Mouse (Mus musculus): Measurements from ENCODE around the gene Lrrc2. TPM values are rescaled to one million over a fixed set of nuclear protein-coding genes. Genes with fewer than 3 reads are reported as not detected.

The Lrrc2 gene
- polyA plus RNA-seq (2017; shearing (Covaris generic)): under 1 TPM in 1 of 2 experiments, not detected in 1; 0.12 TPM

DNA sequence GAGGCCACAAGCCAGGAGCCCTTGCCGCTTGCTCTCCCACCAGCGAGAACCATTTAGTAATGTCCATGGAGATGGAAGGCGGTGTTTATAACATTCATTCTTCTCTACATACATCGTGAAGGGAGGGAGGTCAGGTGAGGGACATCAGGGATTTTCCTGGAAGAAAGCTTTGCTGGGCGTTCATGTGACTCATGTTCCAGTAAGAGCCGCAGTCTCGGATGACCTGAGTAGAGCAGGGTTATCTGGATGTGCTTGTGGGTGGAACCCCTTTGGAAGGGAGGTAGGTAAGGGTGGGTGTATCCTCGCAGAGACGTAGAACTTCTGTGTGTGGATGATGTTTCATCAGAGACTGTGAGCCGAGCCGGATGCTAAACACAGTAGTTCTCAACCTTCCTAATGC, at the start of gene Lrrc2:
Gene Lrrc2, plus strand, starts transcription at position 149 of the 400 bp plus-strand sequence.
- no peak for ATAC-seq

DNA sequence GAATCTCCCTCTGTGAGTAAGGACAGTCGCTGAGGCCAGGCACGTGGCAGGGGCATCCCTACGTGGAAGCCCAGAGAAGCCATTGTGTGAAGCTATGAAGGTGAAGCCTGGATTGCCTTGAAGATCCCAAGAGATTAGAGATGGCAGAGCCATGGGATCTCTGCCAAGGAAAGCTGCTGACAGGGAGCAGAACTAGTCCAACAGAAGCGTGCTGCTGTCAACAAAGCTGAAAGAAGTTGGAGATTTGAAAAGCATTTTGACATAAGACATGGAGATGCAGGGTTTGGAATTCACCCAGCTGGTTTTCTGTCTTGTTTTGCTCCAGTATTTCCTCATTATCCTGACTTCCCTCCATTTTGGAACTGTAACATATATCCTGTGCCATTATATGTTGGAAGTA, 49.1 kb upstream of the Lrrc2 start:
- ATAC-seq: no peak

DNA sequence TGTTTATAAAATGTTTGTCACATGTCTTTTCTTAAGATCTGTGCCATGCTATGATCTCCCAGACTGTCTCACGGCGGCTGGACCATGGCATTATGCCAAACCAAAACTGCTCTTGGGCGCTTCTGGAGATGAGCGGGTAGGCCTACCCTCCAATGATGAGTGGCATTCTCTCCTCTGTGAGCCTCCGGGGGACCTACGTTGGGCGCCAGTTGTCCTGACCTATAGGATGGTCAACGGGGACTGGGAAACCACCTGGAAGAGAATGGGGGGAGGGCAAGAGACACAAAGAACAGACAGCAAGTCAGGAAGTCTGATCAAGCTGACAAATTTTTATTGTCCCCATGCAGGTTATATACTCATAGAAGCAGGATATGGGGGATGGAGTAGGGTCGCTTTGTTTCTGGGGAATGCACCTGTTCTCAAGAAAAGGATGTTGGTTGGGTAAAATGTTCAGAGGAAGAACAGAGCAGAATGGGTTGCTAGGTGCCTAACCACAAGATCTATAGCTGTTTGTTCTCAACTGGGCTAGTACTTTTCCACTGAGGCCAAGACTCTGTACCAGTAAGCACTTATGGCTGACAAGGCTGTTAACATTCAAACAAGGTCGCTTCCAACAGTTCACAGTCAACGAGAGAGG, 44.0 kb upstream of the Lrrc2 start:
- peak; percentile 98 for ATAC-seq

DNA sequence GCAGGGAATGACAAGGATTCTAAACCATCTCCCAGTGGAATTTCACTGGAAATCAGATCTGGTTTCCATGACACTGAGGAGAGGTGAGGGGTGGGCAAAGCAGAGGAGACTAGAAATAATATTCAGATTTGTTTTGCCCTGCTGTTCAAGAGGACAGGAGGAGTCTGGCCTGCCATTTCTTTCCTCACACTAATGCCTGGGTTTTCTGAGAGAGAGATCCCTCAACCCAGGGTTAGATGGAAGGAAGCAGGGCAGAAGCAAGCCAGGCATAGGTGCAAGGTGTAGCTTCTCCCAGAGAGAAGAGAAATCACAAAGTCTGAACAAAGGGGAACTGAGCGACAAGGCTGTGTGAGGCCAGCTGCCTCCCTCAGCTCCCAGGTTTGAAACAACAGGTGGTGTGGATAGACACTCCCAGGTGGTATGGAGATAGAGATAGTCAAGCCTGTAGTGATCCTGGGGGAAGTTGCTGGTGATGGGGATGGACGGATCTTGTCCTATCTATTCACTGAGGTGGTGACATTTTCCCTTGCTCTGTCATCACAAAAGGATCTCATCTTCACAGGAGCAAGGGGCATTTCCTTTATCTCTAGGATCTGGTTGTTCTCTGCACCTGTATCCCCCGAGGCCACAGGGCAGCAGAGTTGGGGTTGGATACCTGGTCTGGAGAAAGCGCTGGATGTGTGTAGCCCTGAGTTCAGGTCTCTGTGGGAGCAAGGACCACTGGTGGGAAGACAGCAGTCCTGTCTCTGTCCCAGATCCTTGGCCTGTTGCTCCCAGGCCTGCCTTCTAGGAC, 43.3 kb upstream of the Lrrc2 start:
- no peak for ATAC-seq

DNA sequence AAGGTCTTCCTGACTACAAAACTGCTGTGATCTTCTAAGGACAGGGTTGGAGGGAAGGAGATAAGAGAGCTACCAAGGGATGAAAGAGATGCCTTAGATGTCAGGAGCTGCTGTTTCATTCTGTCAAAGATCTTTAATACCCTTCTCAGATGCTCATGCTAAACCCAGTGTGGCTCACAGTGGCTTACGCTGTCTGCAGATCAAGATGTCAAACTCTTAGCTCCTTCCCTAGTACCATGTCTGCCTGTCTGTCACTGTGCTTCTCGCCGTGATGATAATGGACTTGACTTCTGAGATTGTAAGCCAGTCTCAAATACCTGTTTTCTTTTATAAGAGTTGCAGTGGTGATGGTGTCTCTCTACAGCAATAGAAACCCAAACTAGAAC, 42.7 kb upstream of the Lrrc2 start:
- no peak for ATAC-seq

DNA sequence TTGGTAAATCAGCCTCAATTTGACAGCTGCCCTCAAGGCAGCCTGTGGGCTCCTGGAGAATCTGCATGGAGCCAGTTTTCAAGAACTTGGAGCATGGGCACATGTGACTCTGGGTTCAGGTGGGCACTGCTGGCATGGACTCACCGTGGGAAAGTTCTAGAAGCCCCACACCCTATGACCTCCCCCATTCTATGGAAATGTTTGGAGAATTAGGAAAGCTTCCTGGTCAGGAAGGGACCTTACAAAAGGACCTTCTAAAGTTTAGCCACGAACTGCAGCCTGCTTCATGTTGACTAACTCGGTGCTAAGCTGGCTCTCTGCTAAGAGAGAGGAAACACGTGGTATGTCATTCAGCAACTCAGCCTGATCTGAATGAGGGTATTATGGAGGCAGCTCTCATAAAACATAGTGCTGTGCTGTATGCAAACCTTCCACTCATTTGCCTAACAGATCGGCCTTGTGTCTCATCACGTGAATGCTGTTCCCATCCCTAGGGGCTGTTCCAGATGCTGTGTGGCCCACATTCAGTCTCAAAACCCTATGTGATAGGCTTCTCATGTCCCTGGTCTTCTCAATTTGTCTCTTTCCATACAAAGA, 41.9 kb upstream of the Lrrc2 start:
- peak; percentile 44 for ATAC-seq

DNA sequence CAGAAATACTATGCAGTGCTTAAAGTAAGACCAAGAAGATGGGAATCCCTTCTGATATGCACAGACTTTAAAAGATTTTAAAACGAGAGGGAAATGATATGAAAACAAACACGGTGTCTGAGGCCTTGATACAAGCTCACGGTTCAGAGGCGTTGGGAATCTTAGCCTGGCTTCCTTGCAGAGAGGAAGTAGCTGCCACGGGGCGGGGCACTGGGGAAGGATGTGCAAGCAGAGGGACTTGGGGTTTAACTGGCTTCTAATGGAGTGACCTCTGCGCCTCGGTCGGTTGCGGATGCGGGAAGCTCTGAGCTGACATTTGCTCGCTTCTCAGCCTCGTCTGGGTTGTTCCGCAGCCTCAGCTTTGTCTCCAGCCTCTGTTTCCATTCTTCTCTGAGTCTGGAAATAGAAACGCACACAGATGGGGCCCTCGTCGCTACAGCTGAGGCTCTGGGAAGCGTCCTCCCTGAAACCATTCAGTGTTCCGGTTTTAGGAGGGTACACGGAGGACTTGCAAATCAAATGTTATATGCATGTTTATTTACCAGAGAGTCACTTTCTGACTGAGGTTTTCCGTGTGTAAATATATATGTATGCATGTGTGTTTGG, 36.6 kb upstream of the Lrrc2 start:
- no peak for ATAC-seq

DNA sequence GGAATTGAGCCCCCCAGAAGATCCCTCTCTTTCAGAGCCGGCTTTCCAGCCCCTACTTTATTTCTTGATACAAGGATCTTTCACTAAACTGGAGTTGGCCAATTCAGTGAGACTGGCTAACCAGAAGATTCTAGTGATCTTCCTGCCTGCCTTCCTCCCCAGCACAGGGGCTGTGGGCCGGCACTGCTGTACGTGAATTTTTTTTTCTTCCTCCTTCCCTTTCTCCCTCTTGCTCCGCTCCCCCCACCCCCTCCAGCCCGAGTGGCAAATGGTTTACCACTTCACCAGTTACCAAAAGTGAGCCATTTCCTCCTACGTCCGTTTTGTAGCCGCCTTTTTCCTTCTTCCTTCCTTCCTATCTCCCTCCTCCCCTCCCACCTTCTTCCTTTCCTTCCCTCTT, 35.9 kb upstream of the Lrrc2 start:
- ATAC-seq: no peak

DNA sequence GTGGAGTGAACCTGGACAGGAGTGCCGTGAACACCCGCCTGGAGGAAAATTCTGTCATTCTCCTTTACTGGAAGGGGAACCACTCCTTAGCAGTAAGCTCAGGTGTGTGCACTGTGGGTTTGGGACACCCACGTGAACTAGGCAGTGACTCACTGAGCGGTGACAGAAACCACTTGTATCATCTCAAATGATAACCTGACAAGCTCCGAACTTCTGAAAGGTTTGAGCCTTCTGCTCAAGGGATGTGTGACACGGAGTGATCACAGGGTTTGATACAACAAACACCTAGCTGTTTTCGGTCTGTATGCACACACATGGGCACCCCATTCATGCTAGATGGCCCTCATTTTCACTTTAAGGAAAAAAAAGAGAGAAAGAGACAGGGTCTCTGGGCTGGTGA, 34.6 kb upstream of the Lrrc2 start, which contains the start of gene Fam240a:
Gene Fam240a, minus strand, starts transcription at position 76 of the 400 bp plus-strand sequence.
- peak; percentile 60 for ATAC-seq

DNA sequence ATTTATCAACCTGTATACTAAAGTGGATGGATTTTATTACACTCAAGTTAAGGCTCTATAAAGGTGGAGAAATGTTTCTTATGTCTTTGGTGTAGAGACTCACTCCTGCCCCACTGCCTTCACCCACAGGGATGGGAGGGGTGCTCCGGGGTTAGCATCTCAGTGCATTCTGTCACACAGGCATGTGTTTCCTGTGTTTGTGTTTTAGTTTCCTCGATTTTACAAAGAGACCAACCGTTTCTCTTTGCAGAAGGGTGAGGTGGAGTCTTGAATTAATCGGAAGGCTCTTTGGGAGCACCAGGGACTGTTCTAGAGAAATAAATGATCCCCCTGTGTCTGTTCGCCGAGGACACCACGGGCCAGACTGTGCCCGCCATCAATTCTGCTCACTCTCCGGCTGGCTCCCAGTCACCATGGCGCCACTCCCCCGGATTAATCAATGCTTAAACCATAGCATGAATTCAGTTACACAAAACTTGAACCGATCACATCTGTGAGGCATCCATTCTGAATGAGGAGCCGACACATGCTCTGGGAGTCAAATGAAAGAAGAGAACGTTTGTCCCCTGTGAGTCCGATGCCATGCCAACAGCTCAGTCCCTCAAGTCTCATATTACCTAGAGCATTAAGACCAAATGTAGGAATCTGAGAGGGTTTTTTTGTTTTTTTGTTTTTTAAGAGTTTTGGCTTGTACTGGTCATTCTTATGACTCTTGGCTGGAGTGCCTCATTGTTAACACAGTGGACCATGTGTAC, 30.5 kb upstream of the Lrrc2 start:
- ATAC-seq: no peak

DNA sequence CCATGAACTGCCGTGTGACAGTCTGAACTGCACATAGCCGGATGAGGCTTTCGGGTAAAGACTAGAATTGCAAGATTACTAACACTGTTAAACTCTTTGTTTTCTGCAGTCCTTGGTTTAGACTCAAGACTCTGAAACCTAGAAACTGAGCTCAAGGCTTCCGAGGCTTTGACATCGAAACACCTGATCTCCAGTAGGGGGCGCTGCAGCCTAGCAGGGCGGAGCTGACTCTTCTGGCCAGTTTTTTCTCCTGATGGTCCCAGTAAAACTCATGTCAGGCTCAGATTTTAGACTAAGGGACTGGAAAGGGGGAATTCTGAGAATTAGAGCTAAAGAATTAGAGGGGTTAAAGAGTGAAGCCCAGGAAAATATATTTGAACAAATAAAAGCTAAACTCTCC, 28.6 kb upstream of the Lrrc2 start:
- peak; percentile 65 for ATAC-seq

DNA sequence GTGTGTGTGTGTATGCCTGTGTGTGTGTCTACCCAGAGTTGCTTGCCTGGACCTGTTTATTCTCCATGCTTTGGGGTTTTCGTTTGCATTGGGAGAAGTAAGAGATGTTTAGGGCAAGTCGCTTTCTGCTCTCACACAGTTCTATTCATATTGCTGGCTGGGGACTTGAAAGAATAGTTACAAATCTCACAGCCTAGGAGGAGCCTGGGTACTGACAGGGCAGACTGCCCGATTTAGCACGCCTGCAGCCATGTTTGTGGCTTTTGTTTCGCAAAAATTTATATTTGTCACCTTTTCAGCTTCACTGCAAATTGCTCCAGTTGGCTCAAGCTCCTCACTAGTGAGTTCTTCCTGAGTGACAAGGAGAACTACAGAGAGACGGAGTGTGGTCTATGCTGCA, 19.8 kb upstream of the Lrrc2 start:
- no peak for ATAC-seq

DNA sequence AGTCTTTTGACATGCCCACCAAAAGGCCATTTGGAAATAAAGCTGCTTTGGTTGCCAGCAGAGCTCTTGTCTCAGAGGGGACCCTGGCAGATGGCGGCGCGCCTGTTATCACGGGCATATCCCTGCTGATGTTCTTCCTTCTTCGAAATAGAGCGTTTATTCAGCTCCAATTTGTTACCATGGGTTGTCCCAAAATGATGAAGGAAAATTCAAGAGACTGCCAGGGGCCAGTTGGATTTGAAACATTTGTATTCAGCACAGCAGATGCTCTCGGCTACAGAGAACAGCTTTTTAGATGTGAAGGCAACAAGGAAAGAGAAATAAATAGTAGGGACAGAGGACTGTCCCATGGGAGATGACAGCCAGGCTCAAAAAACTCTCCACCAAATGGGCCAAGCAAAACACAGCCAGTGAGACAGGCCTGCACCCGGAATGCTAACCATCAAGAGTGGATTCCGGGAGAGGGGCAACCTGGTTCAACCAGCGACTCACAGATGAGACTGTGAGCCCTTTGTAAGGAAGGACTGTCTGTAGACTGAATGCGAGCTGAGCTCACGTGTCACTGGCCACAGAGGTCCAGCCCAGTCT, 17.4 kb upstream of the Lrrc2 start:
- ATAC-seq: no peak

DNA sequence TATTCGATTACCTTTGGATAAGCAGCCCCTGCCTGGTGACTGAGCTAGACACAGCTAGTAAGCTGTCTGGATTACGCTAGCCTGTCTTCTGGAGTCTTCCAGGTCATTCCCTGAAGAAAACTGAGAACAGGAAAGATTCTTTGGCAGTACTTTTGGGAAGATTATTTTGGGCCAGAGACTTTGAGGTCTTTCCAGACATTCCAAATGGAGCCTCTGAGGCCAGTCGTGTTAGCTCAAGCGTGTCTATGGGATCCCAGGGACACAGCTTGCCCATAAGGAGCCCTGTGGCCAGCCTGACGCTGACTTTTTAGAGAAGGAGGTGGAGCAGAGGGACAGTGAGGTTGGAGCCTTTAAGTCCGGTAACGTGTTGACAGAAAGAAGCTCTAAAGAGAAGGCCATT, 15.4 kb upstream of the Lrrc2 start:
- ATAC-seq: no peak

DNA sequence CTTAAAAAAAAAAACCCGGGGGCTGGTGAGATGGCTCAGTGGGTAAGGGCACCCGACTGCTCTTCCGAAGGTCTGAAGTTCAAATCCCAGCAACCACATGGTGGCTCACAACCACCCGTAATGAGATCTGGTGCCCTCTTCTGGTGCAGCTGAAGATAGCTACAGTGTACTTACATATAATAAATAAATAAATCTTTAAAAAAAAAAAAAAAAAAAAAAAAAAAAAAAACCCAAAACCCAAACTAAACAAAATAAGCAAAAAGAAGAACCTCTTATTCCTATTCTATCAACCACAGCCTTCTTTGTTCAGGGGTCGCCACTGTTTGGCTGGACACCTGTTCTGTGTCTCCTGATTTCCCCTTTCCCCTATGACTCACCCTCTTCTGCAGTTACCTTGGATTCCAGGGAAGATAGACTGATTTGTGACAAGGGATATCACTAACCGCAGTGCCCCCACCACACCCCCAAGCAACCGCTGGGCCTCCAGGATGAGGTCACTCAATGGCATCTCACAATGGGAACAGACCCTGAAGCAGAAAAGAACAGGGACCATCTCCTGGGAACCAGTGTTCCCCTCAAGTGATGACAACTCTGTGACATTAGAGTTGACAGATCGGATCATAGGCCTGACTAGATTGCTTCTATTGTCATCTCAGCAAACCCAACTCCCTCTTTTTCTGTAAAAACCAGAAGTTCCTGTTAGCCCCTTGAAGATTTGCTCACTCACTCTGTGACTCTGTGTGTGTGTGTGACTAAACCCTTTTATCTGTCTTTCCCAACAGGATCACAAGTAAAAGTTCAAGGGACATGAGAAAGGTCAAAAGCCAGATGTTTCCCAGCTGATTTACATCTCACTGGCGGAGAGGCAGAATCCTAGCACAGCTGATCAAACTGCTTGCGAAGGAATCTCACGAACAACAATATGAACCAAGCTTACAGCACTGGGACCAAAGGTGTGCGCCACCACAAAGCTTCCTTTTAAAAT, 13.5 kb upstream of the Lrrc2 start:
- no peak for ATAC-seq

DNA sequence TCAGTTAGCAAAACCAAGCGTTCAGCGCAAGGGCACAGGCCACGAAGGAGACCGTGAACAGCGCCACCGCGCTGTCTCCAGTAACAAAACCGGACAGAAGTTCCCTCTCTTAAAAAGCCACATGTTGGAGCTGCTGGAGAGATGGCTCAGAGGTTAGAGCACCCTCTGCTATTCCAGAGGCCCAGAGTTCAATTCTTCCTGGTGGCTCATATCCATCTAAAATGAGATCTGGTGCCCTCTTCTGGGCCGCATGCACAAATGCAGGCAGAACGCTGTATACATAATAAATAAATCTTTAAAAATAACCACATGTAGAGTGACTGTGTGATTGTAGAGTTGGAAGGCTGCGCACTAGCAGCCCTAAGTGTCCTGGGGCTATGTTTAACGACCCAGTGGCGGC, 7.1 kb upstream of the Lrrc2 start:
- no peak for ATAC-seq

DNA sequence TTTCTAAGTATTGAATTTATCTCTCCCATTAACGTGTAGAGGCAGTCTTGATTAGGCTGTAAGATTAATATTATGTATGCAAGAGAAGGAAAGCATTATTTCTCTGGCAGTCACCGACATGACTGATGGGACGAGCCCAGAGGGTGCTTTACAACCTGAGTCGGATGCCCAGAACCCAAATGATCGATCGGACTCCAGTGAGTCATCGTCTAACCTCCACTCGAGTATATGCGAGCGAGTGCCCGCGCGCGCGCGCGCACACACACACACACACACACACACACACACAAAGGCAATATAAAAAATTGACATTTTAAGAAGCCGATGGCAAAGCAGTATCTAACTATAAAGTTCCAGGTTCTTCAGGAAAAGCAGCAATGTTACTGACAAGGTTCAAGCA, 6.0 kb upstream of the Lrrc2 start:
- ATAC-seq: no peak

DNA sequence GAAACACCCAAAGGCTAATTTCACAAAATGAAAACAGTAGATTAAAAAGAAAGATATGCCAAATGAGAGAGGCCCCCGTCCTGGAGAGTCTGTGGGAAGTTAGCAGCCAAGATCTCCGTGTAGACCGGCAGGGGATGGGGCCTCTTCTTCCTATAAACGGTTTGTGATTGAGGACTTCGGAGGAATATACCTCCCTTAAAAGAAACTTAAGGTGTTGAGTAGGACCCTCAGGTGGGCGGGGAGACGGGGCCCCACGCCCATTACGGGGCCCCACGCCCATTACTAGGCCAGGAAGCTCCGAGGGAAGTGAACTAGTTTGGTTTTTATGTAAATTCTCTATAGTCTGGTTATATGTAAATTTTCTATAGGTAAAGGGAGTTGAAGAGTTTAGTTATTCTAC, 5.4 kb upstream of the Lrrc2 start, which contains the start of gene Tdgf1:
Gene Tdgf1, minus strand, starts transcription at position 233 of the 400 bp plus-strand sequence.
- ATAC-seq: no peak

DNA sequence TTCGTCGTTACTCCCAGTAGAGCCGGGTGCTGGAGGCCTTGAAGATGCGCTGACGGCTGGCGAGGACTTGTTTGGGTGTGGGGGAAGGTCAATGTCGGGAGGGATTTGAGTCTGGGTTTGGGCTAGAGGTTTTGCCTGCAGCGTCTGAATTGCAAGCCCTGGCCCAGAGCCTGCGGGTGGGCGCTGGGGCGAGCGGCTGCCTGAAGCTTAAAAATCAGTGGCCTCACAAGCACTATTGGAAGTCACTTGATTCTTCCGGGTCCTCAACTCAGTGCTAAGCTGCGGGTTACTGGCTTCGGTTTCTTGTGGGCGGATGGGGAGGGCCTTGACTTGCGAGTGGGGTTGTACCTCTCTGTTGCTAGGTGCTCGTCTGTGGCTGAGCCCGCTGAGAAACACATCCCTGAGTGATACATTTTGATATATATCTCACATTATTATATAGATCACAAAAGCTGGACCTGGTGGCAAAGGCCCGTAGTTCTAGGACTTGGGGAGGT, 4.7 kb upstream of the Lrrc2 start:
- ATAC-seq: peak; percentile 100

DNA sequence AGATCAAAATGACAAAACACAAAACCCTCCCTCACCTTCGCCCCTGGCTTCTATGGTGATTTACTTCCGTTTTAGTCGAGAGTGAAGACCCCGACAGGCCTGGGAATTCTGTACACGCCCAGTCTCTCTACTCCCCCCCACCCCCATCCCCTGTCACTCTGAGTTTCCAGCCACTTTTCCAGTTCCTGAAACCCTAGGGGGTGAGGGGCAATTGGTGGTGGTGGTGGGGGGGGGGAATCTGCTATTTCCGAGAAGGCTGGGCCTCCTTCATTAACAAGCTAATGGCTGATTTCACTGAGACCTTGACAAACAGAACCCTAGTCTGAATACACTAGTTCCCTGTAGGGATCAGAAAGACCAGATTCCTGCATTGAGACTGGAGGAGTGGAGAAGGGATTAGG, 4.1 kb upstream of the Lrrc2 start:
- ATAC-seq: no peak

DNA sequence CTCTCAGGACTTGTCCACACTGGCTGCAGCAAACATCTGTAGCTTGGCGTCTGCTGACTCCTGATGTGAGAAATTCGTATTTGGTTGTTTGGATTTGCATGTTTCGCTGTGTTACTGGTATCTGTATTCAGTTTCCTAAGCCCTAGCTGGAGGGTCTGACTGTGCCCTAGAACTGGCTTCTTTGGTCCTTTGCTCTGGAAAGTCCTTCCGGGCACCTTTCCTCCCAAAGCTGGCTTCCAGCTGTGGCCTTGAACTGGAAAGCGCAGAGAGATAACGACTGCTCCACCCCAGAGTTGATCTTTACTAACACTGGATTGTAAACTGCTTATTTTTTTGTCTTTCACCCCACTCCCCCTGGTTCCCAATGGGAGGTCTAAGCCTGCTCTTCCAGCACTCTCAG, 3.4 kb upstream of the Lrrc2 start:
- ATAC-seq: no peak

Data from CD4-positive, CD25-positive, alpha-beta regulatory T cell, adult 4 months (primary cell).